Mouse (Mus musculus) myocyte (in vitro differentiated cells): Measurements from ENCODE around the gene 1700066M21Rik.

Source experiments
- CEBPB ChIP-seq: IDR thresholded peaks from 2 replicates; pipeline ENCODE4 v1.6.1; 2011; ENCODE audit warnings: mild to moderate bottlenecking, moderate library complexity; ENCODE audit not compliant: poor library complexity, insufficient read depth, severe bottlenecking
- E2F4 ChIP-seq: IDR thresholded peaks from one replicate; pipeline ENCODE4 v1.6.1; 2011; ENCODE audit warnings: mild to moderate bottlenecking, control low read depth, moderate library complexity; ENCODE audit not compliant: insufficient read depth
- MAX ChIP-seq: IDR thresholded peaks from one replicate; pipeline ENCODE4 v1.6.1; 2011; ENCODE audit warnings: low read depth, mild to moderate bottlenecking, control low read depth
- MYOD1 ChIP-seq, 3 experiments: IDR thresholded peaks; one replicate each; pipeline ENCODE4 v1.6.1; 2011; ENCODE audit warnings: control low read depth in 2 of 3, low read depth in 2 of 3, mild to moderate bottlenecking in 2 of 3, moderate library complexity in 1 of 3; ENCODE audit not compliant: insufficient read length in 2 of 3, control insufficient read depth in 1 of 3
- MYOG ChIP-seq, 3 experiments: IDR thresholded peaks; one replicate each; pipeline ENCODE4 v1.6.1; 2011; ENCODE audit warnings: control low read depth in 2 of 3, low read depth in 2 of 3, mild to moderate bottlenecking in 2 of 3; ENCODE audit not compliant: insufficient read length in 2 of 3, control insufficient read depth in 1 of 3, insufficient read depth in 1 of 3
- POLR2A ChIP-seq: IDR thresholded peaks from one replicate; pipeline ENCODE4 v1.6.1; 2011; ENCODE audit warnings: low read depth, mild to moderate bottlenecking, control low read depth, moderate library complexity; ENCODE audit not compliant: insufficient read length
- POLR2AphosphoS2 ChIP-seq: IDR thresholded peaks from one replicate; pipeline ENCODE4 v1.6.1; 2011; ENCODE audit warnings: low read depth, control low read depth; ENCODE audit not compliant: insufficient read length
- REST ChIP-seq: IDR thresholded peaks from one replicate; pipeline ENCODE4 v1.6.1; 2011; ENCODE audit warnings: mild to moderate bottlenecking, control low read depth, moderate library complexity; ENCODE audit not compliant: insufficient read depth, insufficient read length
- SRF ChIP-seq: IDR thresholded peaks from one replicate; pipeline ENCODE4 v1.6.1; 2011; ENCODE audit warnings: low read depth; ENCODE audit not compliant: control insufficient read depth, insufficient read length
- TCF12 ChIP-seq: IDR thresholded peaks from one replicate; pipeline ENCODE4 v1.6.1; 2011; ENCODE audit warnings: mild to moderate bottlenecking, control low read depth; ENCODE audit not compliant: poor library complexity, insufficient read depth, severe bottlenecking
- USF1 ChIP-seq: IDR thresholded peaks from one replicate; pipeline ENCODE4 v1.6.1; 2011; ENCODE audit warnings: low read depth, mild to moderate bottlenecking, control low read depth, moderate library complexity

GRCm38 (mm10) chr1:57400877-57401276, 23.5 kb downstream of the 1700066M21Rik start:
- no peak for TF ChIP-seq USF1
- TF ChIP-seq MYOD1 (IDR thresholded peaks at IDR 0.05; ENCODE audit: control insufficient read depth in 1 of 3, insufficient read length in 2 of 3, low read depth in 2 of 3): no peak
- TF ChIP-seq POLR2A: no peak
- TF ChIP-seq TCF12: no peak
- no peak for TF ChIP-seq MYOG (IDR thresholded peaks at IDR 0.05; ENCODE audit: control insufficient read depth in 1 of 3, insufficient read depth in 1 of 3, insufficient read length in 2 of 3, low read depth in 2 of 3)
- no peak for TF ChIP-seq POLR2AphosphoS2
- no peak for TF ChIP-seq SRF
- no peak for TF ChIP-seq E2F4
- TF ChIP-seq CEBPB: no peak
- TF ChIP-seq REST: no peak
- TF ChIP-seq MAX: no peak
